Mouse (Mus musculus): Measurements from ENCODE around the gene Fam49a. TPM values are rescaled to one million over a fixed set of nuclear protein-coding genes. Genes with fewer than 3 reads are reported as not detected.

The Fam49a gene
- 0.38 TPM in 2 replicates for polyA plus RNA-seq (2012; rRNA removed)

GRCm38 (mm10) chr12:12261987-12262971 is at the start of gene Fam49a:
Fam49a (plus strand) TSS chr12:12262139.
- H3K27me3 ChIP-seq (ENCODE audit: control insufficient read depth, insufficient read depth, low read length) = no peaks in the 10 kb centered on the region
- peaks cover 9% of the 10 kb centered on the region for H3K4me1 ChIP-seq (ENCODE audit: control insufficient read depth, insufficient read depth, low read length)
- H3K36me3 ChIP-seq (ENCODE audit: control insufficient read depth, insufficient read depth, low read length) = no peaks in the 10 kb centered on the region
- TF ChIP-seq POLR2A (IDR thresholded peaks at IDR 0.05; ENCODE audit: control insufficient read depth, low read depth, low read length) (peak; percentile 41; the same call in 1 of the 2 replicates), CTCF (IDR thresholded peaks at IDR 0.05; ENCODE audit: control insufficient read depth, insufficient read depth, insufficient replicate concordance, low read depth, low read length) (no peak)
- H3K4me3 ChIP-seq (ENCODE audit: control insufficient read depth, low read depth, low read length) = peak within 1 kb of the TSS; percentile 65
- H3K27ac ChIP-seq (ENCODE audit: control insufficient read depth, insufficient read depth, low read depth, low read length) = 0 out of 2 replicates have a peak within 1 kb of the TSS, but pooled peaks have one; percentile 24

GRCm38 (mm10) chr12:12213536-12213935 is 48.4 kb upstream of the Fam49a start:
- TF ChIP-seq CTCF (IDR thresholded peaks at IDR 0.05; ENCODE audit: control insufficient read depth, insufficient read depth, insufficient replicate concordance, low read depth, low read length) (no peak), POLR2A (IDR thresholded peaks at IDR 0.05; ENCODE audit: control insufficient read depth, low read depth, low read length) (no peak)
- no peaks in the 10 kb centered on the region for H3K36me3 ChIP-seq (ENCODE audit: control insufficient read depth, insufficient read depth, low read length)
- H3K27ac ChIP-seq (ENCODE audit: control insufficient read depth, insufficient read depth, low read depth, low read length) = no peak overlapping the region
- H3K4me3 ChIP-seq (ENCODE audit: control insufficient read depth, low read depth, low read length) = no peak overlapping the region
- H3K27me3 ChIP-seq (ENCODE audit: control insufficient read depth, insufficient read depth, low read length) = no peaks in the 10 kb centered on the region
- no peaks in the 10 kb centered on the region for H3K4me1 ChIP-seq (ENCODE audit: control insufficient read depth, insufficient read depth, low read length)

- Histone ChIP-seq H3K4me1 (ENCODE audit: control insufficient read depth, insufficient read depth, low read length) (no peaks in the 10 kb centered on the region), H3K27ac (ENCODE audit: control insufficient read depth, insufficient read depth, low read depth, low read length) (no peak overlapping the region), H3K4me3 (ENCODE audit: control insufficient read depth, low read depth, low read length) (no peak overlapping the region), H3K36me3 (ENCODE audit: control insufficient read depth, insufficient read depth, low read length) (no peaks in the 10 kb centered on the region), H3K27me3 (ENCODE audit: control insufficient read depth, insufficient read depth, low read length) (no peaks in the 10 kb centered on the region)
- TF ChIP-seq POLR2A (IDR thresholded peaks at IDR 0.05; ENCODE audit: control insufficient read depth, low read depth, low read length) (no peak), CTCF (IDR thresholded peaks at IDR 0.05; ENCODE audit: control insufficient read depth, insufficient read depth, insufficient replicate concordance, low read depth, low read length) (no peak)
These were observed 43.0 kb upstream of the Fam49a start for GRCm38 (mm10) chr12:12218947-12219346.

GRCm38 (mm10) chr12:12220755-12221496 is 41.0 kb upstream of the Fam49a start:
- TF ChIP-seq CTCF (IDR thresholded peaks at IDR 0.05; ENCODE audit: control insufficient read depth, insufficient read depth, insufficient replicate concordance, low read depth, low read length) (no peak), POLR2A (IDR thresholded peaks at IDR 0.05; ENCODE audit: control insufficient read depth, low read depth, low read length) (no peak)

GRCm38 (mm10) chr12:12222585-12223290 is 39.2 kb upstream of the Fam49a start:
- no peak for TF ChIP-seq POLR2A (IDR thresholded peaks at IDR 0.05; ENCODE audit: control insufficient read depth, low read depth, low read length)
- TF ChIP-seq CTCF (IDR thresholded peaks at IDR 0.05; ENCODE audit: control insufficient read depth, insufficient read depth, insufficient replicate concordance, low read depth, low read length) = no peak

More at GRCm38 (mm10) chr12:12220755-12221496, 41.0 kb upstream of the Fam49a start:
- no peaks in the 10 kb centered on the region for H3K4me1 ChIP-seq (ENCODE audit: control insufficient read depth, insufficient read depth, low read length)
- H3K4me3 ChIP-seq (ENCODE audit: control insufficient read depth, low read depth, low read length) = no peak overlapping the region
- no peaks in the 10 kb centered on the region for H3K36me3 ChIP-seq (ENCODE audit: control insufficient read depth, insufficient read depth, low read length)
- H3K27ac ChIP-seq (ENCODE audit: control insufficient read depth, insufficient read depth, low read depth, low read length) = no peak overlapping the region
- H3K27me3 ChIP-seq (ENCODE audit: control insufficient read depth, insufficient read depth, low read length) = no peaks in the 10 kb centered on the region

GRCm38 (mm10) chr12:12223336-12223735 is 38.6 kb upstream of the Fam49a start:
- TF ChIP-seq POLR2A (IDR thresholded peaks at IDR 0.05; ENCODE audit: control insufficient read depth, low read depth, low read length) (no peak), CTCF (IDR thresholded peaks at IDR 0.05; ENCODE audit: control insufficient read depth, insufficient read depth, insufficient replicate concordance, low read depth, low read length) (no peak)
- no peaks in the 10 kb centered on the region for H3K4me1 ChIP-seq (ENCODE audit: control insufficient read depth, insufficient read depth, low read length)
- H3K27ac ChIP-seq (ENCODE audit: control insufficient read depth, insufficient read depth, low read depth, low read length) = no peak overlapping the region
- H3K4me3 ChIP-seq (ENCODE audit: control insufficient read depth, low read depth, low read length) = no peak overlapping the region
- H3K27me3 ChIP-seq (ENCODE audit: control insufficient read depth, insufficient read depth, low read length) = no peaks in the 10 kb centered on the region
- H3K36me3 ChIP-seq (ENCODE audit: control insufficient read depth, insufficient read depth, low read length) = no peaks in the 10 kb centered on the region

More at GRCm38 (mm10) chr12:12222585-12223290, 39.2 kb upstream of the Fam49a start:
- Histone ChIP-seq H3K36me3 (ENCODE audit: control insufficient read depth, insufficient read depth, low read length) (no peaks in the 10 kb centered on the region), H3K27ac (ENCODE audit: control insufficient read depth, insufficient read depth, low read depth, low read length) (no peak overlapping the region), H3K4me3 (ENCODE audit: control insufficient read depth, low read depth, low read length) (no peak overlapping the region), H3K4me1 (ENCODE audit: control insufficient read depth, insufficient read depth, low read length) (no peaks in the 10 kb centered on the region), H3K27me3 (ENCODE audit: control insufficient read depth, insufficient read depth, low read length) (no peaks in the 10 kb centered on the region)
